Mouse (Mus musculus) small intestine, adult 2 months (tissue): ENCODE data around the gene Olfr1537. TPM values are rescaled to one million over a fixed set of nuclear protein-coding genes. Genes with fewer than 3 reads are reported as not detected.

Experiments
- H3K27ac ChIP-seq: fragments of 200-500 bp; 2 replicates; pipeline ENCODE4 v1.5.1; 2012; ENCODE audit warnings: low read depth, low read length, control low read depth, inconsistent platforms; ENCODE audit not compliant: insufficient read depth
- H3K27me3 ChIP-seq: fragments of 200-500 bp; 2 replicates; pipeline ENCODE4 v1.6.1; 2012; ENCODE audit warnings: mild to moderate bottlenecking, moderate library complexity, low read length, inconsistent platforms; ENCODE audit not compliant: control insufficient read depth, insufficient read depth
- H3K36me3 ChIP-seq: fragments of 200-500 bp; 2 replicates; pipeline ENCODE4 v1.6.1; 2012; ENCODE audit warnings: mild to moderate bottlenecking, low read length, control low read depth, inconsistent platforms; ENCODE audit not compliant: control insufficient read depth, insufficient read depth
- H3K4me1 ChIP-seq: fragments of 200-500 bp; 2 replicates; pipeline ENCODE4 v1.6.1; 2012; ENCODE audit warnings: low read length, inconsistent platforms, mixed read lengths; ENCODE audit not compliant: control insufficient read depth, insufficient read depth, insufficient read length
- H3K4me3 ChIP-seq: fragments of 200-500 bp; 2 replicates; pipeline ENCODE4 v1.5.1; 2012; ENCODE audit warnings: low read depth, mild to moderate bottlenecking, control low read depth, inconsistent platforms, low read length, moderate library complexity
- CTCF ChIP-seq: fragments of 200-500 bp; IDR thresholded peaks from 2 replicates; pipeline ENCODE4 v1.5.1; 2012; ENCODE audit warnings: low read depth, mild to moderate bottlenecking, control low read depth, inconsistent platforms, low read length, moderate library complexity, mixed read lengths; ENCODE audit not compliant: insufficient replicate concordance, insufficient read length; ENCODE audit errors: extremely low read depth
- POLR2A ChIP-seq: fragments of 200-500 bp; IDR thresholded peaks from 2 replicates; pipeline ENCODE4 v1.6.1; 2012; ENCODE audit warnings: low read depth, mild to moderate bottlenecking, control low read depth, inconsistent platforms, low read length, moderate library complexity
- WGBS: fragments of 180-500 bp; shearing (Covaris S2); methylation state at CpG from one replicate; pipeline ENCODE4 v1.1.7; 2018; 5-methylcytosine and 5-hydroxymethylcytosine counted together
- polyA plus RNA-seq: library from polyadenylated mRNA; depleted of rRNA; stranded (reverse); fragments of >200 nt; gene quantifications from 2 replicates; pipeline ENCODE4 v1.2.3, GENCODE M21; 2012; rRNA removed

Olfr1537 gene
- not detected in 2 replicates for polyA plus RNA-seq

DNA sequence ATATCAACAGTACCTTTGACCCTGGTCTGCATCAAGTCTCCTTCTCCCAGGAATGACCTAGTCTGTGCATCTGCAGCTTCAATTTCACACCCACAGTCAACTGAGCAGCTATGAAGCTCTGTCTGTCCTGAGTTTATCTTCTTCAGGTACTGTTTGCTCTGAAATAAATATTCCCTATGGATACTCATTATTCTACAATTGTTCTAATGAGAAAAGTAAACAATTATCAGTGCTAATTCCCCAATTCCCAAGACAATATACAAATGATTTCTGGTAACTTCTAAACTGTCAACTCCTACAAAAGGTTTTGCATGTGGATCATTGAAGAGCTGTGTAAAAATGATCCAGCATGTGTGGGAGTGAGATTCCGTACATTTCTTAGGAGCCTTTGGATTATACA is at the start of gene Olfr1537:
Gene Olfr1537 (minus strand): TSS at position 101 of the 400 bp plus-strand sequence.
- no peaks in the 10 kb centered on the region for H3K36me3 ChIP-seq
- no peaks in the 10 kb centered on the region for H3K4me1 ChIP-seq
- H3K27me3 ChIP-seq: no peaks in the 10 kb centered on the region
- H3K27ac ChIP-seq: no peak within 1 kb of the TSS
- WGBS: 89% methylated on average over 1 of the region's 1 CpGs
- H3K4me3 ChIP-seq: no peak within 1 kb of the TSS
- no peak for TF ChIP-seq CTCF
- no peak for TF ChIP-seq POLR2A

DNA sequence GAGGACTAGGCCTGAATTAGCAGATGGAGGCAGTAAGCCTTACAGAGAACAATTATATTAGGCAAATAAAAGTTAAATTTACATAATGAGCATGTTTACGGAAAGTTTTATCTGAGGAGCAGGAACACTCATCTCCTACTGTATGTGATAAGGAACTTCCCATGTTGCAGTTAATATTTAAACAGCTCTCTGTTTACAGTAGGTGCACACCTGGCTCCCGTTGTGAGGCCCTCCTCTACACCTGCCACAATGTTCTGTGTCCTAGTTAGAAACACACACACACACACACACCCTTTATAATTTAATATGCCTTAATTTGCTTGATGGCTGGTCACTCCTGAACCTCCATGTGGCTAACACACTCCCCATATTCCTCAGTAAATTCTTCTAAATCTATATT is 37.3 kb upstream of the Olfr1537 start:
- 29% methylated on average over 2 of the region's 2 CpGs for WGBS
- Histone ChIP-seq H3K4me3 (no peak overlapping the region), H3K36me3 (no peaks in the 10 kb centered on the region), H3K4me1 (no peaks in the 10 kb centered on the region), H3K27me3 (no peaks in the 10 kb centered on the region), H3K27ac (no peak overlapping the region)
- TF ChIP-seq CTCF (no peak), POLR2A (no peak)

DNA sequence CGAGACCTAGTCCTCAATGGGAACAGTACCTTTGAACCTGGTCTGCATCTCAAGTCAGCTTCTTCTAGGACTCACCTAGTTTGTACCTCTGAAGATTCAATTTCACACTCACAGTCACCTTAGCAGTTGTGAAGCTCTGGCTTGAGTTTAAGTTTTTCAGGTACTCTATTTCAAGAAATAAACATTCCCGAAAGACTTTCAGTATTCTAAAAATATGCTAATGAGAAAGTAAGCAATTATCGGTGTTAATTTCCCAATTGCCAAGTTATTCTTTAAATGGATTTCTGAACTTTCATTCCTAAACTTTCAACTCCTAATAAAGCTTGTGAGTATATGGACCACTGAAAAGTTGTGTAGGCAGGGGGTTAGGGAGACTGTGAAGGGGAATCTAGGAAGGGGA is 26.9 kb upstream of the Olfr1537 start, which contains the start of gene Olfr945:
Gene Olfr945 (minus strand): TSS at position 101 of the 400 bp plus-strand sequence.
- Histone ChIP-seq H3K4me1 (no peaks in the 10 kb centered on the region), H3K27ac (no peak within 1 kb of the TSS), H3K4me3 (no peak within 1 kb of the TSS), H3K27me3 (no peaks in the 10 kb centered on the region), H3K36me3 (no peaks in the 10 kb centered on the region)
- WGBS: 83% methylated on average over 3 of the region's 3 CpGs
- TF ChIP-seq CTCF (no peak), POLR2A (no peak)

DNA sequence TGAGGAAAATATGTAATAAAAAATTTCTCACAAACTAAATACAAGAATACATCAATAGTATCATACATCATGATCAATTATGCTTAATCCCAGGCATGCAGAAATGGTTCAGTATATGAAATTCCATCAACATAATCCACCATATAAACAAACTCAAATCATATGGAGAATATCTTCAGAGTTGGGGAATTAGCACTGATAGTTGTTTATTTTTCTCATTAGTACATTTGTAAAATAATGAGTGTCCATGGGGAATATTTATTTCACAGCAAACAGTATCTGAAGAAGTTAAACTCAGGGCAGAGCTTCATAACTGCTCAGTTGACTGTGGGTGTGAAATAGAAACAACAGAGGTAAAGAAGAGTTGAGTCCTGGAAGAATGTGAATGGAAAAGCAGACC is 48.2 kb downstream of the Olfr1537 start, which contains the start of gene Olfr944:
Gene Olfr944 (plus strand): TSS at position 301 of the 400 bp plus-strand sequence.
- Histone ChIP-seq H3K36me3 (no peaks in the 10 kb centered on the region), H3K4me1 (no peaks in the 10 kb centered on the region), H3K27me3 (no peaks in the 10 kb centered on the region), H3K4me3 (no peak within 1 kb of the TSS), H3K27ac (no peak within 1 kb of the TSS)
- TF ChIP-seq POLR2A: no peak
- no peak for TF ChIP-seq CTCF

Other genes with a start within 250 kb of the Olfr1537 start
- not detected in 2 replicates for gene Olfr146, start 226.6 kb downstream of the Olfr1537 start, polyA plus RNA-seq
- gene Olfr937, start 185.0 kb downstream of the Olfr1537 start, polyA plus RNA-seq: not detected in 2 replicates
- gene Olfr938, start 171.1 kb downstream of the Olfr1537 start, polyA plus RNA-seq: not detected in 2 replicates
- not detected in 2 replicates for gene Olfr27, start 121.9 kb downstream of the Olfr1537 start, polyA plus RNA-seq
- not detected in 2 replicates for gene Olfr943, start 83.7 kb downstream of the Olfr1537 start, polyA plus RNA-seq
- gene Olfr944, start 48.1 kb downstream of the Olfr1537 start, polyA plus RNA-seq: not detected in 2 replicates
- not detected in 2 replicates for gene Olfr945, start 26.8 kb upstream of the Olfr1537 start, polyA plus RNA-seq
- not detected in 2 replicates for gene Olfr948, start 76.1 kb upstream of the Olfr1537 start, polyA plus RNA-seq
- not detected in 2 replicates for gene Olfr951, start 137.4 kb upstream of the Olfr1537 start, polyA plus RNA-seq
- gene Olfr952, start 177.2 kb upstream of the Olfr1537 start, polyA plus RNA-seq: not detected in 2 replicates
- gene Olfr954, start 206.7 kb upstream of the Olfr1537 start, polyA plus RNA-seq: not detected in 2 replicates
- gene Olfr955, start 221.9 kb upstream of the Olfr1537 start, polyA plus RNA-seq: not detected in 2 replicates
- gene Olfr44, start 244.0 kb upstream of the Olfr1537 start, polyA plus RNA-seq: not detected in 2 replicates